Mouse (Mus musculus) limb, embryonic 14.5 days (tissue): ENCODE data around the gene Mxd4. TPM values are rescaled to one million over a fixed set of nuclear protein-coding genes. Genes with fewer than 3 reads are reported as not detected.
A peak's percentile ranks its signal among the peaks of the same experiment; 100 is the strongest.

Source experiments
- ATAC-seq: fragments of 200-750 bp; cut with Nextera tagmentation; 2 replicates; pipeline ENCODE4 v1.8.0; 2017; ENCODE audit warnings: low read depth, moderate number of reproducible peaks, moderate TSS enrichment; ENCODE audit not compliant: low FRiP score
- DNase-seq: peaks from one replicate; pipeline ENCODE4 v3.0.0-alpha.2; 2015; ENCODE audit warnings: low spot score
- H3K27ac ChIP-seq: fragments of 300-500 bp; sonication (generic); replicated peaks from 2 replicates; pipeline ENCODE4 v1.5.1; 2014; ENCODE audit warnings: low read depth, mild to moderate bottlenecking, low read length, moderate library complexity, mixed read lengths
- H3K27me3 ChIP-seq: fragments of 300-500 bp; sonication (generic); 2 replicates; pipeline ENCODE4 v1.6.1; 2014; ENCODE audit warnings: low read length, mixed read lengths; ENCODE audit not compliant: control insufficient read depth, insufficient read depth
- H3K36me3 ChIP-seq: fragments of 300-500 bp; sonication (generic); 2 replicates; pipeline ENCODE4 v1.6.1; 2014; ENCODE audit warnings: mild to moderate bottlenecking, low read length, moderate library complexity, mixed read lengths; ENCODE audit not compliant: control insufficient read depth, insufficient read depth
- H3K4me1 ChIP-seq: fragments of 300-500 bp; sonication (generic); 2 replicates; pipeline ENCODE4 v1.6.1; 2014; ENCODE audit warnings: antibody characterized with exemption, low read length, mixed read lengths; ENCODE audit not compliant: control insufficient read depth, insufficient read depth
- H3K4me2 ChIP-seq: fragments of 300-500 bp; sonication (generic); replicated peaks from 2 replicates; pipeline ENCODE4 v1.6.1; 2014; ENCODE audit warnings: low read depth, mild to moderate bottlenecking, low read length, moderate library complexity; ENCODE audit not compliant: severe bottlenecking
- H3K4me3 ChIP-seq: fragments of 300-500 bp; sonication (generic); replicated peaks from 2 replicates; pipeline ENCODE4 v1.5.1; 2014; ENCODE audit warnings: low read length
- H3K9ac ChIP-seq: fragments of 300-500 bp; sonication (generic); 2 replicates; pipeline ENCODE4 v1.6.1; 2014; ENCODE audit warnings: mild to moderate bottlenecking, low read depth, low read length, moderate library complexity; ENCODE audit not compliant: severe bottlenecking
- H3K9me3 ChIP-seq: fragments of 300-500 bp; sonication (generic); 2 replicates; pipeline ENCODE4 v1.6.1; 2016; ENCODE audit warnings: low read length; ENCODE audit not compliant: control insufficient read depth
- POLR2A ChIP-seq: fragments of 200-500 bp; IDR thresholded peaks from 2 replicates; pipeline ENCODE4 v1.8.0; 2012; ENCODE audit warnings: inconsistent platforms, mild to moderate bottlenecking, moderate library complexity, borderline replicate concordance; ENCODE audit not compliant: insufficient read depth, insufficient read length; ENCODE audit errors: extremely low read depth
- WGBS: fragments of 180-500 bp; shearing (Covaris S2); extraction: QIAGEN DNeasy Blood & Tissue Kit; methylation state at CpG from one replicate; pipeline ENCODE4 v1.1.7; 2014; 5-methylcytosine and 5-hydroxymethylcytosine counted together
- polyA plus RNA-seq, 2 experiments: library from polyadenylated mRNA; depleted of rRNA in 1 of 2; stranded (reverse) in 1 of 2; unstranded in 1 of 2; fragments of >200 nt; fragmentation: Nextera tagmentation in 1 of 2; extraction: Ambion mirVana in 1 of 2; gene quantifications; 2 replicates each; pipeline versions ENCODE4 v1.2.1 to v1.2.3; 2012 to 2014

The Mxd4 gene
- polyA plus RNA-seq (2012; rRNA removed) = 89.7 and 125 TPM in 2 replicates
- polyA plus RNA-seq (2014; fragmentation: Nextera tagmentation; extraction: Ambion mirVana) = 46.6 and 52.2 TPM in 2 replicates

- Histone ChIP-seq H3K36me3 (peaks cover 28% of the 10 kb centered on the region), H3K9ac (peak within 1 kb of the TSS; percentile 83), H3K4me1 (peaks cover 29% of the 10 kb centered on the region), H3K9me3 (no peaks in the 10 kb centered on the region), H3K27ac (peak within 1 kb of the TSS; percentile 92), H3K27me3 (no peaks in the 10 kb centered on the region), H3K4me3 (peak within 1 kb of the TSS; percentile 96), H3K4me2 (peak within 1 kb of the TSS; percentile 68)
- DNase-seq = peak; percentile 99
- peak; percentile 86; the same call in 1 of the 2 replicates for TF ChIP-seq POLR2A
- ATAC-seq = peak; percentile 98
- under 1% methylated on average over 59 of the region's 60 CpGs for WGBS
These were observed at the start of gene Mxd4 for GRCm38 (mm10) chr5:34187601-34188316. Mxd4 (minus strand) TSS chr5:34187720.

GRCm38 (mm10) chr5:34235898-34236420 lies 48.4 kb upstream of the Mxd4 start:
- Histone ChIP-seq H3K4me2 (no peak overlapping the region), H3K27me3 (no peaks in the 10 kb centered on the region), H3K4me3 (no peak overlapping the region), H3K4me1 (no peaks in the 10 kb centered on the region), H3K36me3 (no peaks in the 10 kb centered on the region), H3K27ac (no peak overlapping the region), H3K9me3 (no peaks in the 10 kb centered on the region), H3K9ac (no peak overlapping the region)
- 54% methylated on average over 10 of the region's 10 CpGs for WGBS
- no peak for DNase-seq
- ATAC-seq = no peak
- no peak for TF ChIP-seq POLR2A

- TF ChIP-seq POLR2A = no peak
- H3K27ac ChIP-seq = no peak overlapping the region
- H3K4me3 ChIP-seq = no peak overlapping the region
- H3K9me3 ChIP-seq = no peaks in the 10 kb centered on the region
- no peaks in the 10 kb centered on the region for H3K36me3 ChIP-seq
- DNase-seq (no peak), ATAC-seq (no peak)
- no peaks in the 10 kb centered on the region for H3K4me1 ChIP-seq
- WGBS = 54% methylated on average over 4 of the region's 4 CpGs
- H3K4me2 ChIP-seq = no peak overlapping the region
- H3K27me3 ChIP-seq = no peaks in the 10 kb centered on the region
- H3K9ac ChIP-seq = no peak overlapping the region
These were observed 47.5 kb upstream of the Mxd4 start for GRCm38 (mm10) chr5:34235056-34235455.

- no peak overlapping the region for H3K9ac ChIP-seq
- H3K4me2 ChIP-seq = no peak overlapping the region
- no peaks in the 10 kb centered on the region for H3K27me3 ChIP-seq
- no peaks in the 10 kb centered on the region for H3K36me3 ChIP-seq
- no peaks in the 10 kb centered on the region for H3K4me1 ChIP-seq
- ATAC-seq (no peak), DNase-seq (no peak)
- 81% methylated on average over 6 of the region's 6 CpGs for WGBS
- TF ChIP-seq POLR2A = no peak
- H3K27ac ChIP-seq = no peak overlapping the region
- no peaks in the 10 kb centered on the region for H3K9me3 ChIP-seq
- H3K4me3 ChIP-seq = no peak overlapping the region
These were observed 45.6 kb upstream of the Mxd4 start for GRCm38 (mm10) chr5:34233221-34233515.

- WGBS = 34% methylated on average over 8 of the region's 8 CpGs
- no peak overlapping the region for H3K4me3 ChIP-seq
- H3K27me3 ChIP-seq = no peaks in the 10 kb centered on the region
These were observed 45.1 kb upstream of the Mxd4 start for GRCm38 (mm10) chr5:34232481-34233220.

More at GRCm38 (mm10) chr5:34232481-34233220, 45.1 kb upstream of the Mxd4 start:
- H3K36me3 ChIP-seq = no peaks in the 10 kb centered on the region
- H3K4me2 ChIP-seq = no peak overlapping the region
- DNase-seq (no peak), ATAC-seq (no peak)
- TF ChIP-seq POLR2A = no peak
- no peaks in the 10 kb centered on the region for H3K4me1 ChIP-seq
- no peak overlapping the region for H3K9ac ChIP-seq
- no peaks in the 10 kb centered on the region for H3K9me3 ChIP-seq
- no peak overlapping the region for H3K27ac ChIP-seq
